Mouse (Mus musculus): Measurements from ENCODE around the gene Akap17b. TPM values are rescaled to one million over a fixed set of nuclear protein-coding genes. Genes with fewer than 3 reads are reported as not detected.

Gene Akap17b
- polyA plus RNA-seq, 1 experiment = 0.22 TPM

DNA sequence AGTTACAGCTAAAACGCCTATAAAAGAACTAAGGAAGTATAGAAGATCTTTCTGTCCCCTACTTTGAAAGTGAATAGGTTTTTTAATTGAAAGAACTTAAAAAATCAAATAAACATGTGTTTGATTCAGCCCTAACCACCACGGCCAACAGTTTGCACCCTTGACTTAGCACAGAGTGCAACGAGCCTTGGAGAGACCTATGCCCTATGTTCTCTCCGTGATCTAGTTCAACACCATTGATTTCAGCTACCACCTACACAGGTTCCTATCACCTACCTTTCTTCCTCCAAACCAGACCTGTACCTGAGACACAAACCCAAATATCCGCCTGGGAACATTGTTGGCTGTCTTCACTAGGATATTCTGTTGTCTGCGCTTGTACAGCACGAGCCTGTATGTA, 54.9 kb downstream of the Akap17b start:
- 80% methylated on average over 7 of the region's 7 CpGs for WGBS
- DNase-seq (ENCODE audit: low read depth, low spot score) = no peak

DNA sequence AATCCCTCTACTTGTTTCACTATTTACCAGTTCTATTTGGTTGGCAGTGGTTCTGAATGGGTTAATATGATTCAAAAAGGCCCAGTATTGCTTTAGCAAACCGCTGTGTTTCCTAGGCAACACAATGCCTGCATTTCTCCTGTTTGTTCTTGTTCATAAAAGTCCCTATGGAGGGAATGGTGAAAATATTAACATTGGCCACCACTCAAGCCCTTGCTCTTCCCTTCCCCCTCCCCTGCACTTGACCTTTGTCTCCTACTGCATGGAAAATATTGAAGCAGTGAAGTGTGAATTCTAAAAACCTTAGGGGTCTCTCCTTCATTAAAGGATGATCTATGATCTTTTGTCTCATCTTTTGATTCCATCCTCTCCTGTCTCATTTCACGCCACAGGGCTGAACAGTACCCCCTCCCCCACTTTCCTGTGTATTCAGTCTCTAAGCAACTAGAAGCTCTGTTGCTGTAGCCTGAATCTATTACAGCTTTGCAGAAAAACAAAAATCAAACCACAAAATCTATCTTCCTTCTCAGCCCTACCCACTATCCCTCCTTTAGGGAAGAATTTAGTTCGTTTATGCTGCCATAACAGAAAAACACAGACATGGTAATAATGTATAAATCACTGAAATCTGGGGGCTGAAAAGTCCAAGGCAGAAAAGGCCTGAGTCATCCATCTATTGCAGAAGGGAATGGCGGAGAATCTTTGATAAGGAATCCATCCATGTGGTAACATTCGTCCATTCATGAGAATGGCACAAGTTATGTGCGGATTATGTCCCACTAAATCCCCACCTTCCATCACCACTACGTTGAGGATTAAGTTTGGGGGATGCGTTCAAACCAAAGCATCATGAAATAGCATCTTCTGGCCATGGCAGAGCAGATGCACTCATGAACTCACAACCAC, 57.6 kb downstream of the Akap17b start:
- WGBS = 63% methylated on average over 8 of the region's 8 CpGs
- DNase-seq (ENCODE audit: low read depth, low spot score) = no peak

DNA sequence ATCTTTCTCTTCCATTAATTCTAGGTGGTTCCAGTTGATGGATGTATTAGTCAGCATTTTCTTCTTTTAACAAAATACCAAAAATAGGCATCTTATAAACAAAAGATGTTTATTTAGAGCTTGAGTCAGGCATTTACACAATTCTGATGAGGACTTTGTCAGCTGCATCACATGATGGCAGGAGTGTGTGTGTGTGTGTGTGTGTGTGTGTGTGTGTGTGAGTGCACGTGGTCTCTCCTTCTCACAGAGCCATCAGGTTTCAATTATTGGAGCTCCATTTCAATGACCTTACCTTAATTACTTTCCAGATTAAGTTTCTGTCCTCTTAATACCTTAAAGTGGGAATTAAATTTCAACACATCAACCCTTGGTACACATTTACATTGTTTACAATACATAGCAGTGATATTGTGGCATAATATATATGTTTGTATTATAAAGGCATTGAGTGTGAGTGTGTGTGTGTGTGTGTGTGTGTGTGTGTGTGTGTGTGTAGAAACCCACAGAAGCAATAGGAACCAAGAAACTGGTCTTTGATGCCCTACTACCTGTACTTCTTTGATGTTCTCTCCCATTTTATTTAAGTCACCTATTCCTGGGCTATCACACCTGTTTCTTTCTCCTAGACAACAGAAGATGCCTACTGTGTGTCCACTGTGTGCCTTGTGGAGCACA, 58.4 kb downstream of the Akap17b start:
- DNase-seq (ENCODE audit: low read depth, low spot score) = no peak
- WGBS = 53% methylated on average over 1 of the region's 1 CpGs

DNA sequence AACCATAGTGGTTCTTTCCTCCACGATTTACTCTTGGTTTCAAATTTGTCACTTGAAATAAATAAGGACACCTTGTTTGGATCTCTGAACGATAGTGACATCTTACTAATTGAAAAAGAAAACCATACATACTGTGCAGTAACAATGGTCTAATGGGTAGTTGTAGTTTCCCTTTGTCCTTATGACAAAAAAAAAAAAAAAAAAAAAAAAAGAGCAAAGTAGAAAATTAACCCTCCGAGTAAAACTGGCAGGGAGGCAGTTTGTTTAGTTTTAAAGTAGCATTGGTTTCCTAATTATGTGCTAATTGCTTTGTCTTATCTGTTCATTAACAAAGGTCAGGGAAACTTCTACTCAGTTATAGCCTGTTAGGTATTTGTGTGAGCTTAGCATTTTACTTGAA, 83.1 kb downstream of the Akap17b start:
- 16% methylated on average over 3 of the region's 3 CpGs for WGBS
- DNase-seq (ENCODE audit: low read depth, low spot score) = no peak

DNA sequence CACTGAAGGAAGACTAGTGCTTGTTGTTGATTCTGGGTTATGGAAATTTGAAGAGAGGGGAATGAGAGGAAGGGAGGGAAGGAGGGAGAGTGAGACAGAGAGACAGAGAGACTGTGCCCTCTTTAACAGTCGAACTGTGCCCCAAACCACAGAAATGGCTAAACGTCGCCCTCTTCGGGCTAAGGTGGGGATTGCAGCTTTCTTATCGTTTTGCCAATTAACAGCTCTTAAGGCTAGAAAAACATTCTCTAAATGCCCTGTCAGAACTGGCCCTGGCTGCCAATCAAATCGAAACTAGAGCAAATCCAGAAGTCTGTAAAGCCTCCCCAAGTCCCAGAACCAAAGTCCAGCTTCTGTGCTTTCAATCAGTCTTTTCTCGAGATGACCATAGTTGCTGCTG, 83.5 kb downstream of the Akap17b start:
- DNase-seq (ENCODE audit: low read depth, low spot score) = peak; percentile 40
- WGBS = 14% methylated on average over 7 of the region's 7 CpGs

DNA sequence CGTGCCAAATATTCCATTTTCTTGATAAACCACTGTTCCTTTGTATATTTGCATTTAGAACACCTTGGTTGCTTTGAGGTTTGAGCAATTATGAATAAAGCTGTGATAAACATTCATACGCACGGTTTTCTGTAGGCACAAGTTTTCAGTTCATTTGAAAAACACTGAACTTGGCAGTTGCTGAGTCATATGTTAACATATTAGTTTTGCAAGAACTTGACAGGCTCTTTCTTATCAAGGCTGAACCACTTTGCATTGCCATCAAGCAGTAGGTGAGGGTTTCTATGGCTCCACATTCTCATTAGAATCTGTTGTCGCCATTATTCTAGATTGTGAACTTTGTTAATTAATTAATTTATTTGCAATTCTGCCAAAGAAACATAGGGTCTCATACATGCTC, 85.0 kb downstream of the Akap17b start:
- WGBS = 82% methylated on average over 4 of the region's 4 CpGs
- no peak for DNase-seq (ENCODE audit: low read depth, low spot score)

Other genes with a start within 250 kb of the Akap17b start
- not detected in 2 replicates for gene Gm6268, start 244.1 kb downstream of the Akap17b start, polyA plus RNA-seq (2012; rRNA removed)
- not detected in 2 replicates for gene Gm14569, start 153.6 kb downstream of the Akap17b start, polyA plus RNA-seq (2012; rRNA removed)
- 57.3 and 96.8 TPM in 2 replicates for gene Pgrmc1, start 47.2 kb downstream of the Akap17b start, polyA plus RNA-seq (2012; rRNA removed)
- 0.78 and 0.96 TPM in 2 replicates for gene Slc25a43, start 98.3 kb upstream of the Akap17b start, polyA plus RNA-seq (2012; rRNA removed)
- gene Slc25a5, start 150.3 kb upstream of the Akap17b start, polyA plus RNA-seq (2012; rRNA removed) = 1,802 and 2,724 TPM in 2 replicates
- gene Ube2a, start 228.5 kb upstream of the Akap17b start, polyA plus RNA-seq (2012; rRNA removed) = 41.4 and 43.5 TPM in 2 replicates
- 5.0 and 11.2 TPM in 2 replicates for gene C330007P06Rik, start 228.7 kb upstream of the Akap17b start, polyA plus RNA-seq (2012; rRNA removed)

All from large intestine, adult 2 months (tissue).